Mouse (Mus musculus): ENCODE measurements around the gene Hnrnpk. TPM values are rescaled to one million over a fixed set of nuclear protein-coding genes. Genes with fewer than 3 reads are reported as not detected.
A peak's percentile ranks its signal among the peaks of the same experiment; 100 is the strongest.
"Not testable (repeated sequence)": the region's sequence is repeated elsewhere in the genome, so short reads cannot be mapped to it uniquely, and the experiment has no call there.

The Hnrnpk gene
- polyA plus RNA-seq, 1 experiment from 2014 or later = 2,064 TPM

- peak within 1 kb of the TSS; percentile 90 for H3K27ac ChIP-seq
- peaks cover 15% of the 10 kb centered on the region for H3K4me1 ChIP-seq
- 4% methylated on average over 76 of the region's 80 CpGs for WGBS
- H3K36me3 ChIP-seq = peaks cover 36% of the 10 kb centered on the region
- H3K9me3 ChIP-seq (replicated peaks) = peaks cover 12% of the 10 kb centered on the region
- DNase-seq (ENCODE audit: low spot score) = peak; percentile 83
- peak within 1 kb of the TSS; percentile 87 for H3K4me3 ChIP-seq
- H3K27me3 ChIP-seq (ENCODE audit: low read depth, poor library complexity, severe bottlenecking) = no peaks in the 10 kb centered on the region
These were observed 18.2 kb downstream of the Hnrnpk start, which contains the start of gene 2210016F16Rik for GRCm38 (mm10) chr13:58384779-58385546. Gene 2210016F16Rik, minus strand, starts transcription at chr13:58385225.

GRCm38 (mm10) chr13:58384371-58384770 lies 18.8 kb downstream of the Hnrnpk start:
- 63% methylated on average over 11 of the region's 11 CpGs for WGBS
- peak overlapping the region; percentile 90 for H3K27ac ChIP-seq

GRCm38 (mm10) chr13:58373153-58373470 lies 30.0 kb downstream of the Hnrnpk start:
- Histone ChIP-seq H3K27ac (no peak overlapping the region), H3K27me3 (ENCODE audit: low read depth, poor library complexity, severe bottlenecking) (no peaks in the 10 kb centered on the region), H3K4me1 (no peaks in the 10 kb centered on the region), H3K9me3 (replicated peaks) (no peaks in the 10 kb centered on the region), H3K36me3 (no peaks in the 10 kb centered on the region), H3K4me3 (no peak overlapping the region)
- WGBS = 88% methylated on average over 2 of the region's 2 CpGs
- no peak for DNase-seq (ENCODE audit: low spot score)

More at GRCm38 (mm10) chr13:58384371-58384770, 18.8 kb downstream of the Hnrnpk start:
- no peak for DNase-seq (ENCODE audit: low spot score)
- peaks cover 15% of the 10 kb centered on the region for H3K4me1 ChIP-seq
- peak overlapping the region; percentile 87 for H3K4me3 ChIP-seq
- H3K9me3 ChIP-seq (replicated peaks) = peaks cover 14% of the 10 kb centered on the region
- peaks cover 38% of the 10 kb centered on the region for H3K36me3 ChIP-seq
- H3K27me3 ChIP-seq (ENCODE audit: low read depth, poor library complexity, severe bottlenecking) = no peaks in the 10 kb centered on the region

GRCm38 (mm10) chr13:58372278-58373152 lies 30.6 kb downstream of the Hnrnpk start:
- no peaks in the 10 kb centered on the region for H3K9me3 ChIP-seq (replicated peaks)
- no peak overlapping the region for H3K27ac ChIP-seq
- 92% methylated on average over 5 of the region's 5 CpGs for WGBS
- no peaks in the 10 kb centered on the region for H3K36me3 ChIP-seq
- no peak for DNase-seq (ENCODE audit: low spot score)
- H3K27me3 ChIP-seq (ENCODE audit: low read depth, poor library complexity, severe bottlenecking) = no peaks in the 10 kb centered on the region
- no peak overlapping the region for H3K4me3 ChIP-seq
- H3K4me1 ChIP-seq = no peaks in the 10 kb centered on the region

GRCm38 (mm10) chr13:58368835-58369234 lies 34.3 kb downstream of the Hnrnpk start:
- Histone ChIP-seq H3K4me3 (no peak overlapping the region), H3K27ac (no peak overlapping the region), H3K36me3 (no peaks in the 10 kb centered on the region), H3K9me3 (replicated peaks) (no peaks in the 10 kb centered on the region), H3K4me1 (no peaks in the 10 kb centered on the region), H3K27me3 (ENCODE audit: low read depth, poor library complexity, severe bottlenecking) (no peaks in the 10 kb centered on the region)
- WGBS = 82% methylated on average over 4 of the region's 4 CpGs
- no peak for DNase-seq (ENCODE audit: low spot score)

- Histone ChIP-seq H3K9me3 (replicated peaks) (no peaks in the 10 kb centered on the region), H3K27ac (no peak overlapping the region), H3K36me3 (no peaks in the 10 kb centered on the region), H3K4me3 (no peak overlapping the region), H3K27me3 (ENCODE audit: low read depth, poor library complexity, severe bottlenecking) (no peaks in the 10 kb centered on the region), H3K4me1 (no peaks in the 10 kb centered on the region)
- WGBS = 73% methylated on average over 1 of the region's 1 CpGs
- DNase-seq (ENCODE audit: low spot score) = no peak
These were observed 35.5 kb downstream of the Hnrnpk start for GRCm38 (mm10) chr13:58367641-58368040.

GRCm38 (mm10) chr13:58366373-58366772 lies 36.8 kb downstream of the Hnrnpk start:
- no peaks in the 10 kb centered on the region for H3K9me3 ChIP-seq (replicated peaks)
- no peak overlapping the region for H3K4me3 ChIP-seq
- no peaks in the 10 kb centered on the region for H3K36me3 ChIP-seq
- H3K27me3 ChIP-seq (ENCODE audit: low read depth, poor library complexity, severe bottlenecking) = no peaks in the 10 kb centered on the region
- no peaks in the 10 kb centered on the region for H3K4me1 ChIP-seq
- H3K27ac ChIP-seq = no peak overlapping the region
- no peak for DNase-seq (ENCODE audit: low spot score)
- 91% methylated on average over 3 of the region's 3 CpGs for WGBS

- H3K9me3 ChIP-seq (replicated peaks); H3K36me3 ChIP-seq; H3K4me1 ChIP-seq; H3K27me3 ChIP-seq (ENCODE audit: low read depth, poor library complexity, severe bottlenecking); H3K27ac ChIP-seq; DNase-seq (ENCODE audit: low spot score); H3K4me3 ChIP-seq: not testable (repeated sequence)
- 83% methylated on average over 8 of the region's 8 CpGs for WGBS
These were observed 38.0 kb downstream of the Hnrnpk start for GRCm38 (mm10) chr13:58365179-58365578.

- no peak overlapping the region for H3K27ac ChIP-seq
- no peak overlapping the region for H3K4me3 ChIP-seq
- no peaks in the 10 kb centered on the region for H3K9me3 ChIP-seq (replicated peaks)
- 84% methylated on average over 8 of the region's 8 CpGs for WGBS
- no peaks in the 10 kb centered on the region for H3K4me1 ChIP-seq
- H3K36me3 ChIP-seq = no peaks in the 10 kb centered on the region
- peak; percentile 19 for DNase-seq (ENCODE audit: low spot score)
- H3K27me3 ChIP-seq (ENCODE audit: low read depth, poor library complexity, severe bottlenecking) = no peaks in the 10 kb centered on the region
These were observed 38.6 kb downstream of the Hnrnpk start for GRCm38 (mm10) chr13:58364353-58365175.

GRCm38 (mm10) chr13:58359304-58359653 lies 43.9 kb downstream of the Hnrnpk start:
- Histone ChIP-seq H3K9me3 (replicated peaks) (no peaks in the 10 kb centered on the region), H3K36me3 (no peaks in the 10 kb centered on the region), H3K4me3 (peak overlapping the region; percentile 90), H3K4me1 (peaks cover 12% of the 10 kb centered on the region), H3K27ac (peak overlapping the region; percentile 81), H3K27me3 (ENCODE audit: low read depth, poor library complexity, severe bottlenecking) (peaks cover 6% of the 10 kb centered on the region; the same call in 1 of the 2 replicates)
- WGBS = 4% methylated on average over 7 of the region's 7 CpGs
- no peak for DNase-seq (ENCODE audit: low spot score)

GRCm38 (mm10) chr13:58358629-58359303 lies 44.4 kb downstream of the Hnrnpk start, which contains the start of gene Kif27:
Gene Kif27, minus strand, starts transcription at chr13:58359122.
- H3K9me3 ChIP-seq (replicated peaks) = no peaks in the 10 kb centered on the region
- H3K27ac ChIP-seq = peak within 1 kb of the TSS; percentile 81
- peaks cover 12% of the 10 kb centered on the region for H3K4me1 ChIP-seq
- H3K4me3 ChIP-seq = peak within 1 kb of the TSS; percentile 90
- peak; percentile 93 for DNase-seq (ENCODE audit: low spot score)
- H3K36me3 ChIP-seq = no peaks in the 10 kb centered on the region
- WGBS = 1% methylated on average over 84 of the region's 85 CpGs
- peaks cover 6% of the 10 kb centered on the region; the same call in 1 of the 2 replicates for H3K27me3 ChIP-seq (ENCODE audit: low read depth, poor library complexity, severe bottlenecking)

GRCm38 (mm10) chr13:58352996-58353395 lies 50.1 kb downstream of the Hnrnpk start:
- Histone ChIP-seq H3K27ac (no peak overlapping the region), H3K27me3 (ENCODE audit: low read depth, poor library complexity, severe bottlenecking) (peaks cover 6% of the 10 kb centered on the region; the same call in 1 of the 2 replicates), H3K36me3 (no peaks in the 10 kb centered on the region), H3K4me3 (no peak overlapping the region), H3K9me3 (replicated peaks) (no peaks in the 10 kb centered on the region), H3K4me1 (no peaks in the 10 kb centered on the region)
- DNase-seq (ENCODE audit: low spot score) = no peak
